9 mouse cellular contexts compared by ENCODE assay signal in genomic region chr2:124613671-124614210, GRCm38 (mm10).
DNase-seq lines count a peak whose midpoint lies in the region; ATAC-seq and TF ChIP-seq lines count a peak whose summit lies in the region.
"Had no signal": no experiment of that assay in that cellular context is flagged by ENCODE, and none has a peak within 500 bp of the region (broad histone marks: within the 10 kb centered on the region; RNA-seq: fewer than 3 reads in every experiment).

No protein-coding gene starts in this region.

- H3K9me3 ChIP-seq in megakaryocyte, embryonic 14.5 days = no peaks in the 10 kb centered on the region
- no peaks in the 10 kb centered on the region for H3K9me3 ChIP-seq in liver, embryonic 13.5 days (replicated peaks)

- intact Hi-C loops in gastrocnemius, adult 2 months (cut with DNase I) = loop anchor here (5.0 kb wide), 2 partner anchors 44 to 159 kb away; no protein-coding TSS in a partner anchor

- no peak for TF ChIP-seq CTCF in gastrocnemius, adult 2 months (IDR thresholded peaks at IDR 0.05)

- no peak overlapping the region for H3K9ac ChIP-seq in liver, embryonic 13.5 days

- H3K4me1 ChIP-seq in megakaryocyte, embryonic 14.5 days = peaks cover 85% of the 10 kb centered on the region
- H3K4me1 ChIP-seq in liver, embryonic 13.5 days (replicated peaks) = no peaks in the 10 kb centered on the region; the same call in 1 of the 2 replicates

- H3K27ac ChIP-seq in gastrocnemius, adult 2 months = peak overlapping the region; percentile 98
- H3K27ac ChIP-seq in liver, embryonic 13.5 days = no peak overlapping the region

- DNase-seq in gastrocnemius, adult 2 months = no peak
- DNase-seq in gastrocnemius, adult 18-20 months (ENCODE audit: low spot score) = no peak
- no peak for DNase-seq in liver, embryonic 13.5 days
- no peak for DNase-seq in adrenal gland, postnatal 10 days
- DNase-seq in left cerebral cortex, adult 8-10 months (ENCODE audit: low spot score in 2 of 2) = no peak
- no peak for DNase-seq in ovary, postnatal 10 days (ENCODE audit: low spot score)
- DNase-seq: gastrocnemius, postnatal 10 days had no signal

- H3K27me3 ChIP-seq in megakaryocyte, embryonic 14.5 days (replicated peaks) = peaks cover 12% of the 10 kb centered on the region
- peaks cover 42% of the 10 kb centered on the region for H3K27me3 ChIP-seq in liver, embryonic 13.5 days

- H3K4me3 ChIP-seq in gastrocnemius, adult 2 months = peak overlapping the region; percentile 96
- H3K4me3 ChIP-seq in megakaryocyte, embryonic 14.5 days (replicated peaks) = peak overlapping the region; percentile 35
- H3K4me3 ChIP-seq in liver, embryonic 13.5 days (replicated peaks) = no peak overlapping the region

- peaks cover 18% of the 10 kb centered on the region for H3K36me3 ChIP-seq in megakaryocyte, embryonic 14.5 days (replicated peaks; ENCODE audit: low read length)
- H3K36me3 ChIP-seq in liver, embryonic 13.5 days = no peaks in the 10 kb centered on the region

- no peak for ATAC-seq in megakaryocyte, adult 5-6 weeks (ENCODE audit: poor library complexity, severe bottlenecking)
- ATAC-seq in liver, embryonic 13.5 days (ENCODE audit: low read depth) = no peak

- peak overlapping the region; percentile 41 for H3K4me2 ChIP-seq in liver, embryonic 13.5 days

- WGBS in liver, embryonic 13.5 days (ENCODE audit: insufficient replicate concordance) = 28% methylated on average over 3 of the region's 3 CpGs
